Mouse (Mus musculus): ENCODE results near the gene Ninl. TPM values are rescaled to one million over a fixed set of nuclear protein-coding genes. Genes with fewer than 3 reads are reported as not detected.
A peak's percentile ranks its signal among the peaks of the same experiment; 100 is the strongest.

Gene Ninl
- polyA plus RNA-seq, 1 experiment from 2014 or later = 14.5 TPM

DNA sequence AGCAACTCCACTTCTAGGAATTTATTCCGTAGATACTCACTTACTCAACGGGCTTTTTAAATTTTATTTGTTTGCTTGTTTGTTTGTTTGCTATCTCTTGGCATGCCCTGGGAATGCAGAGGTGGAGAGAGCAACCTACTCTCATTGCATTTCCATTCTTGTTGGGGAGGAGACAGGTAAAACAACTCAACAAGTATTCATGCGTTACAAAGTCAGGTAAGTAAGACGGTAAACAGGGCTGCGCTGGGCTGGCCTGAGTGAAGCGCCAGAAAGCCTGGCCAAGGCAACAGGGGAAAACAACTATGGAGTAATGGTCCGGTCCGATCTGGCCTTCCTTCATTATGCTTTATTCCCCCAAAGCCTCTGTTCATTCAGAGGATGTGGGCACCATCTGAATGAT, 136.8 kb downstream of the Ninl start:
- H3K4me1 ChIP-seq (replicated peaks) = peaks cover 25% of the 10 kb centered on the region
- no peak overlapping the region for H3K4me3 ChIP-seq (replicated peaks)
- peaks cover 5% of the 10 kb centered on the region; the same call in 1 of the 2 replicates for H3K36me3 ChIP-seq
- 90% methylated on average over 8 of the region's 8 CpGs for whole genome bisulfite sequencing
- peak overlapping the region; percentile 17; the same call in 1 of the 2 replicates for H3K4me2 ChIP-seq
- H3K9me3 ChIP-seq = no peaks in the 10 kb centered on the region
- no peak overlapping the region for H3K9ac ChIP-seq (replicated peaks)
- no peak overlapping the region for H3K27ac ChIP-seq
- no peak for ATAC-seq (ENCODE audit: insufficient number of reproducible peaks, insufficient read depth, low FRiP score, low TSS enrichment, low read depth)
- no peaks in the 10 kb centered on the region for H3K27me3 ChIP-seq

DNA sequence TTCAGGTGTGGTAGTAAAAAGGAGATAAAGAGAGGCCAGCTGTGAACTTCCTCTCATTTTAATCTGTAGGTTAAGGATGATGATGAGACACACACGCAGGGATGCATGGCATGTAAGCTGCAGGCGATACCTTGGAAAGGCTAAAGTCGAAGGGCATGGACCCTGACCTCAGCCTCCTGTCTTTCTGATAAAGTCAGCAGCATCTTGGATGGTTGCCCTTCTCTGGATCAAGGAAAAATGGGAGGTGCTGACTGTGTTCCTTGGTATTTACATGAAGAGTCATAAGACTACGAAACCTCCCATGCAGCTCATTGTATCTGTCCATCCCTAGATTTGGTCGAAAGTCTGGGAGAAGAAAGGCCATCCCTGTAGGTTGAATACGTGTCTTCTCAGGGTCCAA, 138.8 kb downstream of the Ninl start:
- no peak overlapping the region for H3K27ac ChIP-seq
- H3K9ac ChIP-seq (replicated peaks) = no peak overlapping the region
- H3K36me3 ChIP-seq = peaks cover 5% of the 10 kb centered on the region; the same call in 1 of the 2 replicates
- H3K4me3 ChIP-seq (replicated peaks) = no peak overlapping the region
- H3K9me3 ChIP-seq = no peaks in the 10 kb centered on the region
- H3K4me1 ChIP-seq (replicated peaks) = peaks cover 25% of the 10 kb centered on the region
- no peak overlapping the region for H3K4me2 ChIP-seq
- ATAC-seq (ENCODE audit: insufficient number of reproducible peaks, insufficient read depth, low FRiP score, low TSS enrichment, low read depth) = no peak
- H3K27me3 ChIP-seq = no peaks in the 10 kb centered on the region
- WGBS = 90% methylated on average over 6 of the region's 6 CpGs

DNA sequence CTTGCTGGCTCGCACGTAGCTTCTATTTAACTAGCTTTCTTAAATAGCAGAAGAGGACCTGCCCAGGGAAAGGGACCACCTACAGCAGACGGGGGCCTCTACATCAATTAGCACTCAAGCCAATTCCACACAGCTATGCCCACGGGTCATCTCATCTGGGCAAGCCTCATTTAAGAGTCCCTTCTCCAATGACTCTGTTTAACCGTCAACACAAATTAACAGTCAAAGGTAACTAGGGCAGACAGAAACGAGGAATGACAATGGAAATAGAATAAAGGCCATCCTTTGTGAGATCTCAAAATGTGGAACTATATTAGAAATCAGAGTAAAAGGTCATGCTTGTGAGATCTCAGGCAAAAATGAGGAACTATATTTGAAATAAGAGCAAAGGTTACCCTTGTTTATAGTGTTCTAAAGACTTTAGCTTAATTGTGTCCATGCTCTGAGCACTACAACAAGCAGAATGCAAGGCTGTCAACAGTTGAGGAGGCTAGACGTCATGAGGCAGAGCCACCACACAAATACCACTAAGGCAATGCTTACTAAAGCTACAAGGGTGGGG, 143.4 kb downstream of the Ninl start:
- H3K4me3 ChIP-seq (replicated peaks) = no peak overlapping the region
- no peaks in the 10 kb centered on the region for H3K9me3 ChIP-seq
- H3K4me2 ChIP-seq = no peak overlapping the region
- no peak overlapping the region for H3K9ac ChIP-seq (replicated peaks)
- 78% methylated on average over 7 of the region's 7 CpGs for WGBS
- H3K27ac ChIP-seq = no peak overlapping the region
- peaks cover 7% of the 10 kb centered on the region; the same call in 1 of the 2 replicates for H3K4me1 ChIP-seq (replicated peaks)
- H3K36me3 ChIP-seq = peaks cover 5% of the 10 kb centered on the region; the same call in 1 of the 2 replicates
- no peaks in the 10 kb centered on the region for H3K27me3 ChIP-seq
- no peak for ATAC-seq (ENCODE audit: insufficient number of reproducible peaks, insufficient read depth, low FRiP score, low TSS enrichment, low read depth)

DNA sequence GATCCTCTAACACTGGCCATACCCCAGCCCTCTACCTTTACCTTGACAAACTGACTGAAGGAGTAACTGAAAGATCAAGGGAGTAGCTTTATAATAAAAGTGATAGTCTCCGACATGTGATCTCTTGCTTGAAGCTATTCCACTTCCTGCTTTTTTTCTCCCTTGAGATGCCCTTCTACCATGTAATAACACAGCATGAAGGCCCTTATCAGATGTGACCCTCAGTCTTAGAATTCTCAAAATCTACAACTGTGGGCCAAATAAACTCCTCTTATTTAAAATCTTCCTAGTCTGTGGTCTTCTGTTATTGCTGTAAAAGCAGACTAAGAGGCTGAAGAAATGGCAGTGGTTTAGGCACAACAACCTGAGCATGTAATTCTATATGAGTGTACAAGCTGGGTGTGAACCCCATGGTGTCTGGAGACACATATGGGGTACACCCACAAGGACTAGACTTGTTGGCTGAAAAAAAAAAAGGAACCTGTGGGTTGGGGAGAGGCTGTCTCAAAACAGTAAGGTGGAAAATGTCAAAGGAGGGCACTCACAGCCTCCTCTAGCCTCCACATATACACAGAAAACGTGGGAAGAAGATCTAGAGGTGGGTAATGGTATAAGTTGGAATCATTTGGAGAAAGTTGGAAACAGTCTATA, 144.4 kb downstream of the Ninl start:
- no peaks in the 10 kb centered on the region for H3K36me3 ChIP-seq
- no peaks in the 10 kb centered on the region for H3K9me3 ChIP-seq
- no peak overlapping the region for H3K4me3 ChIP-seq (replicated peaks)
- no peak overlapping the region for H3K9ac ChIP-seq (replicated peaks)
- peaks cover 7% of the 10 kb centered on the region; the same call in 1 of the 2 replicates for H3K4me1 ChIP-seq (replicated peaks)
- no peaks in the 10 kb centered on the region for H3K27me3 ChIP-seq
- WGBS = 85% methylated on average over 2 of the region's 2 CpGs
- H3K27ac ChIP-seq = no peak overlapping the region
- ATAC-seq (ENCODE audit: insufficient number of reproducible peaks, insufficient read depth, low FRiP score, low TSS enrichment, low read depth) = no peak
- no peak overlapping the region for H3K4me2 ChIP-seq

DNA sequence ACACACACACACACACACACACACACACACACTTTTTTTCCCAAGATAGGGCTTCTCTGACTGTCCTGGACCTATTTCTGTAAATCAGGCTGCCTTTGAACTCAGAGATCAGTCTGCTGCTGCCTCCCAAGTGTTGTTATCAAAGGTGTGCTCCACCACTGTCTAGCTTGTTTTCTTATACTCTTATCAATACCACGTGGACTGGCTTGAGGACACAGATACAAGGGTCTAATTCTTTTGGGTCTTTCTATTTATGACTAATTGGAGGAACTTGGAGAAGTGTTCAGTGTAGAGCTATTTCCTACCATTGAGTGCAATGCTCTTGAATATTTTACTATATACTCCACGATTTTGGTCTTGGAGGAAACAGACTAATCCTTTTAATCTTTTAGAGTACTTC, 151.8 kb downstream of the Ninl start:
- 87% methylated on average over 2 of the region's 2 CpGs for WGBS
- Histone ChIP-seq H3K4me3 (replicated peaks) (no peak overlapping the region), H3K36me3 (no peaks in the 10 kb centered on the region), H3K27me3 (no peaks in the 10 kb centered on the region), H3K9me3 (no peaks in the 10 kb centered on the region), H3K4me1 (replicated peaks) (no peaks in the 10 kb centered on the region), H3K9ac (replicated peaks) (no peak overlapping the region), H3K4me2 (no peak overlapping the region), H3K27ac (no peak overlapping the region)
- no peak for ATAC-seq (ENCODE audit: insufficient number of reproducible peaks, insufficient read depth, low FRiP score, low TSS enrichment, low read depth)

DNA sequence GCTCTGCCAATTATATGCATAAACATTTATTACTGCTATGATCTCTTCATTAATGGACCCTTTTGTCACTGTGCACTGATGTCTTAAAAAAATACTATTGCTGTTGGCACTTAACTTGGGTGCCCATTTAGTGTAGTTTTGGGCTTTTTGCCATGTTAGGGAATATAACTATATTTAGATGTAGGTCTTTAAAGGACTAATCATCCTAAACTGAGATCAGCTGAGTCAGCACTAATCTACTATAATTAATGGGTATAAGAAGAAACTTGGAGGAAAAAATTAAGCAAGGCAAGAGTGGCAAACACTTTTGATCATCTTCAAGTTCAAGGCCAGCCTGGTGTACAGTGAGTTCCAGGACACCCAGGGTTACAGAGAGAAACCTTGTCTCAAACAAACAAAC, 152.9 kb downstream of the Ninl start:
- no peaks in the 10 kb centered on the region for H3K27me3 ChIP-seq
- H3K4me3 ChIP-seq (replicated peaks) = no peak overlapping the region
- H3K27ac ChIP-seq = no peak overlapping the region
- no peaks in the 10 kb centered on the region for H3K36me3 ChIP-seq
- no peak overlapping the region for H3K4me2 ChIP-seq
- H3K9ac ChIP-seq (replicated peaks) = no peak overlapping the region
- no peaks in the 10 kb centered on the region for H3K4me1 ChIP-seq (replicated peaks)
- no peak for ATAC-seq (ENCODE audit: insufficient number of reproducible peaks, insufficient read depth, low FRiP score, low TSS enrichment, low read depth)
- no peaks in the 10 kb centered on the region for H3K9me3 ChIP-seq

DNA sequence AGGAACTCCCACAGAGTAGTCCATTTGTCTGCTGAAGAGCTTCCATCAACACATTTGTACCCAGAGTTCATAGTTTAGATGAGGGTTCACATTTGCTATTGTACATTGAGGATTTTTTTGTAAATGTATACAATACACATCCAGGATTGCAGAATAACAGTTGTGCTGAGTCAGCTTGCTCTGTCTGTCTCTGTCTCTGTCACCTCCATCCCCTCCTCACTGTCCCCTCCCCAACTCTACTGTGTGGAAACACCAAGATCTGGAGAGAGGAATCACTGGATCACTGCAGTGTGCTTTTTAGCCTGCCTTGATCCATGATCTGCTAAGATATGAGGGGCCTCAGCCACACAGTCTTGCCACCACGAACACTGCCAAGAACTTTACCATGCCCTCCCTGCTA, 153.4 kb downstream of the Ninl start:
- Histone ChIP-seq H3K27me3 (no peaks in the 10 kb centered on the region), H3K4me3 (replicated peaks) (no peak overlapping the region), H3K36me3 (no peaks in the 10 kb centered on the region), H3K4me2 (no peak overlapping the region), H3K4me1 (replicated peaks) (no peaks in the 10 kb centered on the region), H3K27ac (no peak overlapping the region), H3K9ac (replicated peaks) (no peak overlapping the region), H3K9me3 (no peaks in the 10 kb centered on the region)
- no peak for ATAC-seq (ENCODE audit: insufficient number of reproducible peaks, insufficient read depth, low FRiP score, low TSS enrichment, low read depth)
- WGBS = 95% methylated on average over 1 of the region's 1 CpGs

DNA sequence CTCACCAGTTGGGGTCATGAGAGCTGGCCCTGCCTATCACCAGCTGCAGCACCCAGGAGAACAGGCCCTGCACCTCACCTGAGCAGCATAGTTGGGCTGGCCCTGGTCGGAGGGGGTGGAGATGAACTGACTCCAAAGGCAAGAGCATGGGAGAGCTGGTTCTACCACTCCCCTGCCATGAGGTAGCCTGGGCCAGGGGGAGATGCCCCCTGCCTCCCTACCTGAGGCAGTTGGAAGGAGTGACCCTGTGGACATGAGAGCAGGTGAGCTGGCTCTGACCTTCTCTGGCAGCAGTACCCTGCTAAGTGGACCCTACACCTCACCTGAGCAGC, 154.4 kb downstream of the Ninl start:
- no peaks in the 10 kb centered on the region for H3K4me1 ChIP-seq (replicated peaks)
- H3K27ac ChIP-seq = no peak overlapping the region
- H3K27me3 ChIP-seq = no peaks in the 10 kb centered on the region
- H3K36me3 ChIP-seq = no peaks in the 10 kb centered on the region
- H3K4me3 ChIP-seq (replicated peaks) = no peak overlapping the region
- ATAC-seq (ENCODE audit: insufficient number of reproducible peaks, insufficient read depth, low FRiP score, low TSS enrichment, low read depth) = peak; percentile 26; the same call in 1 of the 2 replicates
- 100% methylated on average over 1 of the region's 1 CpGs for WGBS
- no peaks in the 10 kb centered on the region for H3K9me3 ChIP-seq
- H3K9ac ChIP-seq (replicated peaks) = no peak overlapping the region
- no peak overlapping the region for H3K4me2 ChIP-seq

Other genes with a start within 250 kb of the Ninl start
- 61.8 and 62.5 TPM in 2 replicates for gene Abhd12, start 134.6 kb downstream of the Ninl start, polyA plus RNA-seq (2016; fragmentation: Nextera tagmentation; extraction: Ambion mirVana)
- 73.3 and 74.6 TPM in 2 replicates for gene Gins1, start 134.0 kb downstream of the Ninl start, polyA plus RNA-seq (2016; fragmentation: Nextera tagmentation; extraction: Ambion mirVana)
- gene Nanp, start within 50 bp of the Ninl start, polyA plus RNA-seq (2016; fragmentation: Nextera tagmentation; extraction: Ambion mirVana) = 51.4 and 53.4 TPM in 2 replicates
- not detected in 2 replicates for gene Gm14151, start 53.0 kb upstream of the Ninl start, polyA plus RNA-seq (2016; fragmentation: Nextera tagmentation; extraction: Ambion mirVana)
- gene Gm14147, start 58.9 kb upstream of the Ninl start, polyA plus RNA-seq (2016; fragmentation: Nextera tagmentation; extraction: Ambion mirVana) = not detected in 2 replicates

All from limb, embryonic 12.5 days (tissue).